Mouse (Mus musculus) embryonic facial prominence, embryonic 11.5 days (tissue): ENCODE measurements around the gene Camkk1. TPM values are rescaled to one million over a fixed set of nuclear protein-coding genes. Genes with fewer than 3 reads are reported as not detected.

Experiments used
- ATAC-seq: fragments of 200-750 bp; cut with Nextera tagmentation; replicated peaks from 2 replicates; pipeline ENCODE4 v1.8.0; 2017; ENCODE audit warnings: low read depth; ENCODE audit not compliant: insufficient number of reproducible peaks, low FRiP score, low TSS enrichment
- DNase-seq: peaks from one replicate; pipeline ENCODE4 v3.0.0-alpha.2; 2015; ENCODE audit warnings: low spot score
- H3K27ac ChIP-seq: fragments of 300-500 bp; sonication (generic); replicated peaks from 2 replicates; pipeline ENCODE4 v1.5.1; 2014; ENCODE audit warnings: mild to moderate bottlenecking, low read depth, low read length, control low read depth
- H3K27me3 ChIP-seq: fragments of 300-500 bp; sonication (generic); 2 replicates; pipeline ENCODE4 v1.6.1; 2014; ENCODE audit warnings: mild to moderate bottlenecking, low read length, moderate library complexity, mixed read lengths; ENCODE audit not compliant: control insufficient read depth, insufficient read depth
- H3K36me3 ChIP-seq: fragments of 300-500 bp; sonication (generic); replicated peaks from 2 replicates; pipeline ENCODE4 v1.6.1; 2014; ENCODE audit warnings: low read depth, mild to moderate bottlenecking, low read length, moderate library complexity, mixed read lengths; ENCODE audit not compliant: control insufficient read depth, insufficient read depth
- H3K4me1 ChIP-seq: fragments of 300-500 bp; sonication (generic); 2 replicates; pipeline ENCODE4 v1.6.1; 2014; ENCODE audit warnings: low read length, mixed read lengths; ENCODE audit not compliant: control insufficient read depth, insufficient read depth
- H3K4me2 ChIP-seq: fragments of 300-500 bp; sonication (generic); 2 replicates; pipeline ENCODE4 v1.6.1; 2014; ENCODE audit warnings: low read depth, mild to moderate bottlenecking, control low read depth, low read length, moderate library complexity
- H3K4me3 ChIP-seq: fragments of 300-500 bp; sonication (generic); 2 replicates; pipeline ENCODE4 v1.5.1; 2014; ENCODE audit warnings: low read depth, low read length, control low read depth
- H3K9ac ChIP-seq: fragments of 300-500 bp; sonication (generic); replicated peaks from 2 replicates; pipeline ENCODE4 v1.6.1; 2014; ENCODE audit warnings: mild to moderate bottlenecking, control low read depth, low read length
- H3K9me3 ChIP-seq: fragments of 300-500 bp; sonication (generic); replicated peaks from 2 replicates; pipeline ENCODE4 v1.6.1; 2016; ENCODE audit warnings: mild to moderate bottlenecking, low read length, inconsistent platforms, mixed read lengths; ENCODE audit not compliant: control insufficient read depth
- WGBS: fragments of 180-500 bp; shearing (Covaris S2); extraction: QIAGEN DNeasy Blood & Tissue Kit; methylation state at CpG from one replicate; pipeline ENCODE4 v1.1.7; 2014; 5-methylcytosine and 5-hydroxymethylcytosine counted together
- polyA plus RNA-seq: library from polyadenylated mRNA; unstranded; fragments of >200 nt; fragmentation: Nextera tagmentation; extraction: Ambion mirVana; gene quantifications from 2 replicates; pipeline ENCODE4 v1.2.1, GENCODE M21; 2014

Gene Camkk1
- polyA plus RNA-seq, 1 experiment from 2014 or later, result 3.4 TPM

DNA sequence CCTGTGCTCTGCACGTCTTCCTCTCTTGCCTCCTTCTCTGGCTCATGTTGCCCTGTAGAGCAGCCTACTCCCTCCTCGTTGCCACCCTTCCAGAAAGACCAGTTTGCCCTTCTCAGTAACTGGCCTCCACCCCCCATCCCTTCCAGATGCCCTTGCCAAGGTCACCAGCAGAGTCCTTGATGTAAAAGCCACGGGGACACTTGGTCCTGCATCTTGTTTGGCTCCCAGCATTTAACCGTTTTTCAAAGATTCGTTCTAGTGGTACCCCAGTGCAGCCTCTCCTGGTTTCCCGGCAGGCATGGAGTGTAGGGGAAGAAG, 2.7 kb upstream of the Camkk1 start:
- DNase-seq, result no peak

DNA sequence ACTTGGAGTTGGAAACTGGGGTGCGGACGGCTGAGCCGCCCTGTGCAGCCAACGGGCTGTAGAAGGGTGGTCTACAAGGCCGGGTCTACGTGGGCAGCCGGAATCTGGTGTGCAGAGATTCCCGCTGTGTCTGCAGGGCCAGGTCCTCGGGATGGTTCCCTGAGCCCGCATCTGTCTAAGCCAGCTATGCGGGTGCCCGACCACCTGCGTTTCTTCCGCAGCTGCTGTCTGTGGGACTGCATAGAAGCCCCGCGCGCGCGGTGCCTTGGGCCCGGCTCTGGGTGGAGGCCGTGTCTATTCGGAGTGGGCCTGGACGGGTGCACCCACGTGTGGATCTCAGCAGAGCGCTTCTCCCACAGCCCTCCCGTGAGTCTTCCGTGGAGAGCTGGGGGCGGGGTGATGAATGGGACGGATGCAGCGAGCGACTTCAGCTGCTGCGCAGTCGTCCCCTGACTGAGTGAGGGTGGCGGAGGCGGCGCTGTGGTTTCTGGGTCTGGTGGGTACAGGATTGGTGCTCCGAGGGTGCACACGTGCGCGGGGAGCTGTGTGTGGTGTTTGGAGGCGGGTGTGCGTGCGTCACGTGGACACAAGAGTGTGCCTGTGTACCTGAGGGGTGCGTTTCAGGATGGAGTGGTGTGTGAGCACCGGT, 463 bp downstream of the Camkk1 start:
- Histone ChIP-seq H3K4me3 (peak overlapping the region; percentile 58), H3K36me3 (no peaks in the 10 kb centered on the region), H3K4me2 (peak overlapping the region; percentile 98), H3K4me1 (no peaks in the 10 kb centered on the region), H3K9ac (peak overlapping the region; percentile 63), H3K27me3 (peaks cover 14% of the 10 kb centered on the region), H3K27ac (no peak overlapping the region), H3K9me3 (no peaks in the 10 kb centered on the region)
- DNase-seq (peak; percentile 41), ATAC-seq (peak; percentile 57)
- 1% methylated on average over 46 of the region's 46 CpGs for whole genome bisulfite sequencing

More for the DNA sequence above, 2.7 kb upstream of the Camkk1 start:
- no peak for ATAC-seq
- Histone ChIP-seq H3K4me2 (no peak overlapping the region), H3K9ac (no peak overlapping the region), H3K27ac (no peak overlapping the region), H3K36me3 (no peaks in the 10 kb centered on the region), H3K4me1 (no peaks in the 10 kb centered on the region), H3K4me3 (no peak overlapping the region), H3K27me3 (peaks cover 12% of the 10 kb centered on the region), H3K9me3 (no peaks in the 10 kb centered on the region)
- 71% methylated on average over 6 of the region's 6 CpGs for WGBS

- Histone ChIP-seq H3K9ac (no peak overlapping the region), H3K27ac (no peak overlapping the region), H3K27me3 (peaks cover 14% of the 10 kb centered on the region), H3K9me3 (no peaks in the 10 kb centered on the region), H3K36me3 (no peaks in the 10 kb centered on the region), H3K4me2 (no peak overlapping the region), H3K4me1 (no peaks in the 10 kb centered on the region), H3K4me3 (no peak overlapping the region)
- WGBS, result 52% methylated on average over 7 of the region's 7 CpGs
- DNase-seq (no peak), ATAC-seq (no peak)
Observed at GRCm38 (mm10) chr11:73020953-73021800, 2.4 kb downstream of the Camkk1 start.

DNA sequence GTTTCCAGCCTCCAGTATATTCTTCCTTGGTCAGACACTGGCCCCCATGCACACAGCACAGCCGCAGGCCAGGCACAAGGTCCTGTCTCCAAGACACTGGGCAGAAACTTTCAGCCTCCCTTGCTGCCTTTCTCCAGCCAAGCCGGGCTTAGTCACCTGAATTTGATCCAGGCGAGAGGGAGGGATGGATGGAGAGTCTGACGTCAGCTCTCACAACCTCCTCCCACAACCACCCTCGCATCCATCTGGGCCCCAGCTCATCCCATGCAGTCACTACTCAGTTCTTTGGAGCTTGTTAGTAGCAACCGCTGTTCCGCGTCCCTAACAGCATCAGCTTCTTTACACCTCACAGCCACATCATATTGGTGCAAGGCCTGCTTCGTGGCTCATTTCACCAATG, 4.3 kb downstream of the Camkk1 start:
- peak; percentile 25 for DNase-seq
- H3K4me2 ChIP-seq, result no peak overlapping the region
- no peaks in the 10 kb centered on the region for H3K4me1 ChIP-seq
- ATAC-seq, result no peak
- H3K9me3 ChIP-seq, result no peaks in the 10 kb centered on the region
- H3K27ac ChIP-seq, result no peak overlapping the region
- WGBS, result 49% methylated on average over 9 of the region's 9 CpGs
- no peak overlapping the region; the same call in 1 of the 2 replicates for H3K9ac ChIP-seq
- H3K36me3 ChIP-seq, result no peaks in the 10 kb centered on the region
- no peak overlapping the region for H3K4me3 ChIP-seq
- peaks cover 14% of the 10 kb centered on the region for H3K27me3 ChIP-seq

DNA sequence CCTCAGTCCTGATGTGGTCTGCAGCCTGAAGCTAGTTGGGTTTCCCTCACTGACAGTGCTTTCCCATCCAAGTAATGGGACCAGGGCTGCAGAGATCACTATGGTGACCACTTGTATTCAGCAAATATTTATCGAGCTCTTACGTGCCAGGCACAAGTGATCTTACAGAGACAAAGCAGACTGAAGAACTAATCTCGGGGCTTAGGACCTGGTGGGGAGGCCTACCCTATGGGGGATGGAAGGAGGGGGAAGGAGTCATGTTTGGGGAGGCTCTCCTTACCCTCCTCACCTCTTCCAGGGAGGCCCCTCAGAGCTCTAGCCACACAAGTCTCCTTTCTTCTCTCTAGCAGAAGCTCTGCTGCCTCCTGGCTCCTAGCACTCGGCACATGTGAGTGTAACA, 5.0 kb downstream of the Camkk1 start:
- no peak for DNase-seq
- ATAC-seq, result no peak
- Histone ChIP-seq H3K9ac (no peak overlapping the region), H3K27me3 (peaks cover 14% of the 10 kb centered on the region), H3K4me2 (no peak overlapping the region), H3K27ac (no peak overlapping the region), H3K4me3 (no peak overlapping the region), H3K4me1 (no peaks in the 10 kb centered on the region), H3K36me3 (no peaks in the 10 kb centered on the region), H3K9me3 (no peaks in the 10 kb centered on the region)
- 59% methylated on average over 4 of the region's 4 CpGs for WGBS

- Histone ChIP-seq H3K27ac (no peak overlapping the region), H3K4me3 (no peak overlapping the region), H3K27me3 (peaks cover 13% of the 10 kb centered on the region), H3K9me3 (no peaks in the 10 kb centered on the region), H3K36me3 (no peaks in the 10 kb centered on the region), H3K4me1 (no peaks in the 10 kb centered on the region), H3K4me2 (no peak overlapping the region), H3K9ac (no peak overlapping the region)
- ATAC-seq, result no peak
- WGBS, result 50% methylated on average over 7 of the region's 7 CpGs
- peak; percentile 28 for DNase-seq
Observed at GRCm38 (mm10) chr11:73024236-73024904, 5.6 kb downstream of the Camkk1 start.

DNA sequence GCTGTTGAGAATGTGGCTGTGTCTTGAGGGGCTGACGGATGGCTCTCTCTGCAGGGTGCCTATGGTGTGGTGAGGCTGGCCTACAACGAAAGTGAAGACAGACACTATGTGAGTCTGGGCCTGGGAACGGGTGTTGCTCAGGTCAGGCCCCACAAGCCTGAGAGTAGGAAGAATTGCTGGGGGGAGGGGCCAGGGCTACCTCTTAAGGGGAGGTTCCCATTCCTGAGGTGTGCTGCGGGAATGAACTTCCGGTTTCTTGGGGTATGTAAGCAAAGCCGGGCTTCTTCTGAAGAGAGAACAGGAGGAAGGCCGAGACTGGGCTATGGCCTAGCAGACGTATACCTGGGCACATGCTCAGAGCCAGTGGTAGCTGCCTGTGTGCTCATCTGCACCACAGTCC, 8.2 kb downstream of the Camkk1 start:
- Histone ChIP-seq H3K36me3 (no peaks in the 10 kb centered on the region), H3K9ac (no peak overlapping the region)
- WGBS, result 50% methylated on average over 8 of the region's 8 CpGs

More for the DNA sequence above, 8.2 kb downstream of the Camkk1 start:
- Histone ChIP-seq H3K9me3 (no peaks in the 10 kb centered on the region), H3K27ac (no peak overlapping the region), H3K4me2 (no peak overlapping the region), H3K4me1 (no peaks in the 10 kb centered on the region), H3K27me3 (no peaks in the 10 kb centered on the region), H3K4me3 (no peak overlapping the region)
- DNase-seq (no peak), ATAC-seq (no peak)
